Mouse (Mus musculus) liver, adult 2 months (tissue): ENCODE results near the gene Rabgap1. TPM values are rescaled to one million over a fixed set of nuclear protein-coding genes. Genes with fewer than 3 reads are reported as not detected.

ENCODE experiments used
- DNase-seq: peaks from one replicate; pipeline ENCODE4 v3.0.0-alpha.2; 2011; ENCODE audit warnings: low read depth, low spot score; ENCODE audit errors: extremely low read depth
- H3K27ac ChIP-seq: fragments of 200-500 bp; replicated peaks from 2 replicates; pipeline ENCODE4 v1.5.1; 2012; ENCODE audit warnings: low read depth, mild to moderate bottlenecking, control low read depth, inconsistent platforms, low read length; ENCODE audit not compliant: insufficient read depth
- H3K27me3 ChIP-seq: fragments of 200-500 bp; 2 replicates; pipeline ENCODE4 v1.6.1; 2012; ENCODE audit warnings: mild to moderate bottlenecking, moderate library complexity, low read length, inconsistent platforms; ENCODE audit not compliant: control insufficient read depth, insufficient read depth
- H3K36me3 ChIP-seq: fragments of 200-500 bp; 2 replicates; pipeline ENCODE4 v1.6.1; 2012; ENCODE audit warnings: low read length, inconsistent platforms; ENCODE audit not compliant: control insufficient read depth, insufficient read depth
- H3K4me1 ChIP-seq: fragments of 200-500 bp; 2 replicates; pipeline ENCODE4 v1.6.1; 2011; ENCODE audit warnings: low read length; ENCODE audit not compliant: control insufficient read depth, insufficient read depth
- H3K4me3 ChIP-seq: fragments of 200-500 bp; 2 replicates; pipeline ENCODE4 v1.5.1; 2011; ENCODE audit warnings: low read depth, mild to moderate bottlenecking, control low read depth, low read length, moderate library complexity; ENCODE audit not compliant: insufficient read depth
- H3K79me2 ChIP-seq: fragments of 200-500 bp; 2 replicates; pipeline ENCODE4 v1.6.1; 2012; ENCODE audit warnings: inconsistent platforms, mild to moderate bottlenecking, low read length, moderate library complexity; ENCODE audit not compliant: control insufficient read depth, insufficient read depth
- H3K9ac ChIP-seq: fragments of 200-500 bp; 2 replicates; pipeline ENCODE4 v1.6.1; 2012; ENCODE audit warnings: low read depth, mild to moderate bottlenecking, control low read depth, inconsistent platforms, low read length
- CTCF ChIP-seq: fragments of 200-500 bp; IDR thresholded peaks from 2 replicates; pipeline ENCODE4 v1.5.1; 2011; ENCODE audit warnings: low read depth, low read length, control low read depth
- POLR2A ChIP-seq: fragments of 200-500 bp; IDR thresholded peaks from 2 replicates; pipeline ENCODE4 v1.6.1; 2011; ENCODE audit warnings: low read length, control low read depth; ENCODE audit not compliant: insufficient read depth; ENCODE audit errors: extremely low read depth
- WGBS: fragments of 180-500 bp; shearing (Covaris S2); methylation state at CpG from one replicate; pipeline ENCODE4 v1.1.7; 2018; 5-methylcytosine and 5-hydroxymethylcytosine counted together
- polyA plus RNA-seq: library from polyadenylated mRNA; depleted of rRNA; stranded (reverse); fragments of >200 nt; gene quantifications from 2 replicates; pipeline ENCODE4 v1.2.3, GENCODE M21; 2012
- total RNA-seq: library from RNA; depleted of rRNA; stranded (reverse); fragments of >200 nt; gene quantifications from 2 replicates; pipeline ENCODE4 v1.2.3, GENCODE M21; 2014

The Rabgap1 gene
- total and polyA plus RNA-seq, 2 experiments: 3.4 to 19.1 TPM

DNA sequence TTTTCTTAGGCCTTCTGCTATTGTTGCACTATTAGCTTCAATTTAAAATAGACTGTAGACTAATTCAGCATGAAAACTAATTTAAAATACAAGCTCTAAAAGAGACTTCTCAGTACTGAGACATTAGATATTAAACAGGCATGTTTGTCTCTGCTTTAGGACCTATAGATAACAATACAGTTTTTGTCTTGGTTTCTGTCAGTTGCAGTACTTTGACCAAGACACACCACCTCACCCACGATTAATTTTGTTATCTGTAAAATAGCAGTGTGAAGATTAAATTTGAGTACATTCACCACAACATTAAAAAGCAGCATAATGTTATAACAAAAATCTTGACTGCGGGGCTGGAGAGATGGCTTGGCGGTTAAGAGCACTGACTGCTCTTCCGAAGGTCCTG lies 23.2 kb downstream of the Rabgap1 start:
- DNase-seq: no peak
- H3K79me2 ChIP-seq: no peaks in the 10 kb centered on the region; the same call in 1 of the 2 replicates
- H3K9ac ChIP-seq: no peak overlapping the region
- no peak for TF ChIP-seq POLR2A
- TF ChIP-seq CTCF: no peak
- H3K36me3 ChIP-seq: peaks cover 12% of the 10 kb centered on the region
- H3K4me1 ChIP-seq: no peaks in the 10 kb centered on the region
- no peak overlapping the region for H3K27ac ChIP-seq
- WGBS: 88% methylated on average over 4 of the region's 4 CpGs
- no peaks in the 10 kb centered on the region for H3K27me3 ChIP-seq
- H3K4me3 ChIP-seq: no peak overlapping the region

- Histone ChIP-seq H3K4me3 (no peak overlapping the region), H3K9ac (no peak overlapping the region), H3K27ac (no peak overlapping the region), H3K36me3 (peaks cover 19% of the 10 kb centered on the region), H3K4me1 (no peaks in the 10 kb centered on the region), H3K79me2 (0 out of 2 replicates have a peak, but pooled peaks cover 2% of the 10 kb centered on the region), H3K27me3 (no peaks in the 10 kb centered on the region)
- TF ChIP-seq CTCF (no peak), POLR2A (no peak)
- DNase-seq: no peak
Observed at GRCm38 (mm10) chr2:37479559-37479958, 36.5 kb downstream of the Rabgap1 start.

GRCm38 (mm10) chr2:37480039-37480438 lies 37.0 kb downstream of the Rabgap1 start:
- no peaks in the 10 kb centered on the region for H3K27me3 ChIP-seq
- no peak for DNase-seq
- H3K27ac ChIP-seq: no peak overlapping the region
- H3K79me2 ChIP-seq: 0 out of 2 replicates have a peak, but pooled peaks cover 2% of the 10 kb centered on the region
- H3K4me3 ChIP-seq: no peak overlapping the region
- no peaks in the 10 kb centered on the region for H3K4me1 ChIP-seq
- TF ChIP-seq CTCF: no peak
- TF ChIP-seq POLR2A: no peak
- H3K36me3 ChIP-seq: peaks cover 20% of the 10 kb centered on the region
- no peak overlapping the region for H3K9ac ChIP-seq
- 92% methylated on average over 2 of the region's 2 CpGs for WGBS

GRCm38 (mm10) chr2:37484165-37484564 lies 41.1 kb downstream of the Rabgap1 start:
- Histone ChIP-seq H3K4me3 (no peak overlapping the region), H3K36me3 (peaks cover 29% of the 10 kb centered on the region), H3K4me1 (no peaks in the 10 kb centered on the region; the same call in 1 of the 2 replicates), H3K27ac (no peak overlapping the region), H3K79me2 (no peaks in the 10 kb centered on the region; the same call in 1 of the 2 replicates), H3K27me3 (no peaks in the 10 kb centered on the region), H3K9ac (no peak overlapping the region)
- DNase-seq: peak; percentile 9
- TF ChIP-seq CTCF (no peak), POLR2A (no peak)
- WGBS: 55% methylated on average over 2 of the region's 2 CpGs

DNA sequence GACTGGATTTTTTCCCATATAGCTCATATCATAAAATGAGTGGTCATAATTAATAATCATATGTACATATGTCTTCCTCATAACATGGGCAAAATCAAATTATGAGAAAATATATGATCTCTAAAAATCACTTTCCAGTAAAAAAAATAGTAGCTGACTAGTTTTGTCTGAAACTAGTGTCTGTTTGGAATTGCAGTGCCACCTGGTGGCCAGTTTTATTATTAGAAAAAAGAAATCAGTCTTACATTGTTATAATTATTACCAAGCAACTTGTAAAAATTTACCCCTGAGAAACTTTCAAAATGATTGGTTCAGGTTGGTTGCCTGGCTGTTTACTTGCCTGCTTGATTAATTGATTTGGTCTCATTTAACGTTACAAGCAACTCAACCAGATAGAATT lies 42.3 kb downstream of the Rabgap1 start:
- Histone ChIP-seq H3K79me2 (no peaks in the 10 kb centered on the region; the same call in 1 of the 2 replicates), H3K27ac (no peak overlapping the region), H3K36me3 (peaks cover 32% of the 10 kb centered on the region), H3K4me3 (no peak overlapping the region), H3K27me3 (no peaks in the 10 kb centered on the region), H3K4me1 (no peaks in the 10 kb centered on the region; the same call in 1 of the 2 replicates), H3K9ac (no peak overlapping the region)
- peak; percentile 42 for DNase-seq
- TF ChIP-seq POLR2A (no peak), CTCF (no peak)
- 41% methylated on average over 1 of the region's 1 CpGs for WGBS

DNA sequence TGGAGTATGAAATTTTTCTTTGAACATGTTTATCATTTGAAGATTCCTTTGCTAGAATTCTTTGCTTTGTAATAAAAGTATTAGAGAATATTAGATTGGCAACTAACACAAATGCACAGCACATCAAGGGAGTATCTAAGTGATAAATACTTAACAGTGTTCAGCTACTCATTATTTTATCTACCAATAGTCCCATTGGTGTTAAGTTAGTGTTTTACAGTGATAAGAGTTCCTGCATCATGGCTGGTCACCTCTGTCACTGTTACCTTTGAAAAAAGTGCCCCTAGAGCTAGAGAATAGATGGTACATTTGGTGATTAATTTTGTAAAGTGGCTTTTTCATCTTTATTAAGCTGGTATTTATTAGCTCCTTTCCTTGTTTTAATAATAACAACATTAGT lies 43.3 kb downstream of the Rabgap1 start:
- TF ChIP-seq POLR2A (no peak), CTCF (no peak)
- H3K27ac ChIP-seq: no peak overlapping the region
- no peaks in the 10 kb centered on the region; the same call in 1 of the 2 replicates for H3K79me2 ChIP-seq
- no peak overlapping the region for H3K9ac ChIP-seq
- peaks cover 38% of the 10 kb centered on the region for H3K36me3 ChIP-seq
- H3K4me3 ChIP-seq: no peak overlapping the region
- DNase-seq: no peak
- H3K4me1 ChIP-seq: no peaks in the 10 kb centered on the region; the same call in 1 of the 2 replicates
- no peaks in the 10 kb centered on the region for H3K27me3 ChIP-seq
